Mouse (Mus musculus) forebrain, embryonic 10.5 days (tissue): ENCODE results near the gene 4930451I11Rik. TPM values are rescaled to one million over a fixed set of nuclear protein-coding genes. Genes with fewer than 3 reads are reported as not detected.

ENCODE experiments used
- DNase-seq: peaks from one replicate; pipeline ENCODE4 v3.0.0-alpha.2; 2017; ENCODE audit warnings: low spot score; ENCODE audit errors: extremely low spot score
- H3K27ac ChIP-seq: fragments of 300-500 bp; sonication (generic); 2 replicates; pipeline ENCODE4 v1.5.1; 2016; ENCODE audit warnings: mild to moderate bottlenecking
- H3K27me3 ChIP-seq: fragments of 300-500 bp; sonication (generic); 2 replicates; pipeline ENCODE4 v1.6.1; 2016; ENCODE audit warnings: mild to moderate bottlenecking; ENCODE audit not compliant: poor library complexity, severe bottlenecking
- H3K36me3 ChIP-seq: fragments of 300-500 bp; sonication (generic); replicated peaks from 2 replicates; pipeline ENCODE4 v1.6.1; 2016; ENCODE audit warnings: mild to moderate bottlenecking, moderate library complexity
- H3K4me1 ChIP-seq: fragments of 300-500 bp; sonication (generic); 2 replicates; pipeline ENCODE4 v1.6.1; 2016
- H3K4me3 ChIP-seq: fragments of 300-500 bp; sonication (generic); 2 replicates; pipeline ENCODE4 v1.5.1; 2016; ENCODE audit warnings: mild to moderate bottlenecking, moderate library complexity
- H3K9me3 ChIP-seq: fragments of 300-500 bp; sonication (generic); 2 replicates; pipeline ENCODE4 v1.6.1; 2016; ENCODE audit warnings: mild to moderate bottlenecking, moderate library complexity
- WGBS: fragments of 180-500 bp; shearing (Covaris S2); methylation state at CpG from one replicate; pipeline ENCODE4 v1.1.7; 2016; 5-methylcytosine and 5-hydroxymethylcytosine counted together
- polyA plus RNA-seq: library from polyadenylated mRNA; unstranded; fragments of >200 nt; fragmentation: Nextera tagmentation; extraction: Ambion mirVana; gene quantifications from 2 replicates; pipeline ENCODE4 v1.2.1, GENCODE M21; 2016

4930451I11Rik gene
- not detected in 2 replicates for polyA plus RNA-seq

DNA sequence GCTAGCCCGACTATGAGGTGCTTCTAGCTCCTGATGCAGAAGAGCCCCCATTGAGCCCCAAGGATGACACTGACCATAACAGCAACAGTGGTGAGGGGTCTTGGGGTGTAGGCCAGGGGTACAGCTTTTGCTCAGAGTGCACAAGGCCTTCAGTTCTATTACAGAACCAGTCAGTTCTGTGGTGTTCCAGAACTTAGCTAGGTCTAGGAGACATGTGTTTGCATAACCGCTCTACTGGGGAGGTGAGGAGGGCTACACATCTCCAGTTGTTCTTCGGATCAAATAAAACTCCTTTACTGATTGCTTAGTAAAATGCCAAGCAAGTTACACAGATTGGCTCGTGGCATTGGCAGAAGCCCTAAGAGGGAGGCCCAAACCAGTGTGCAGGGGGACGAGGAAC, at the start of gene 4930451I11Rik:
TSS of gene 4930451I11Rik (minus strand) at position 101 of the 400 bp plus-strand sequence.
- no peak for DNase-seq
- WGBS: 59% methylated on average over 5 of the region's 5 CpGs

DNA sequence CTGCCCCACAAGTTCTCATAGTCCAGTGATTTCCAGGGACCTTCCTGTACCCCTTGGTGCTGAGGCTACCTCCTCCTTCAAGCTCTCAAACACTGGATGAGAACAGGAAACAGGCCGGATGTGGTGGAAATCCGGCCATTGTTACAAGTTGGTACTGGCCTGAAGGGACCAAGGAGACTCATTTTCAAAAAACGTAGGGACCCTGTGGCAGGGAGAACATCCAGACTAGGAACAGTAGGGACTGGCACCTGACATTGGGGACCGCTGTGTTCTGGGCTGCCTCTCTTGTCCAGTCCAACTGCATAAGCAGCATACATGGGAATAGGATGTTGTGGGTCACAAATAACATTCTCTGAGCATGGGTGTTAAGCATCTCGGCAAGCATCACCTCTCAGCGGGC, 49.6 kb upstream of the 4930451I11Rik start:
- H3K4me1 ChIP-seq: peaks cover 49% of the 10 kb centered on the region
- 83% methylated on average over 6 of the region's 6 CpGs for WGBS
- no peaks in the 10 kb centered on the region for H3K9me3 ChIP-seq
- H3K27me3 ChIP-seq: no peaks in the 10 kb centered on the region
- H3K4me3 ChIP-seq: peak overlapping the region; percentile 84
- peaks cover 66% of the 10 kb centered on the region for H3K36me3 ChIP-seq
- DNase-seq: no peak
- H3K27ac ChIP-seq: 0 out of 2 replicates have a peak overlapping the region, but pooled peaks have one; percentile 75

More for the DNA sequence above, at the start of gene 4930451I11Rik:
- peak within 1 kb of the TSS; percentile 68 for H3K27ac ChIP-seq
- H3K27me3 ChIP-seq: peaks cover 29% of the 10 kb centered on the region
- H3K9me3 ChIP-seq: no peaks in the 10 kb centered on the region
- H3K36me3 ChIP-seq: no peaks in the 10 kb centered on the region
- H3K4me1 ChIP-seq: peaks cover 27% of the 10 kb centered on the region
- peak within 1 kb of the TSS; percentile 50 for H3K4me3 ChIP-seq

GRCm38 (mm10) chr7:126877239-126877638, 45.8 kb upstream of the 4930451I11Rik start:
- H3K27ac ChIP-seq: no peak overlapping the region
- H3K4me3 ChIP-seq: no peak overlapping the region
- H3K27me3 ChIP-seq: no peaks in the 10 kb centered on the region
- peaks cover 99% of the 10 kb centered on the region for H3K36me3 ChIP-seq
- 97% methylated on average over 1 of the region's 1 CpGs for WGBS
- H3K4me1 ChIP-seq: peaks cover 19% of the 10 kb centered on the region
- H3K9me3 ChIP-seq: no peaks in the 10 kb centered on the region
- DNase-seq: no peak

DNA sequence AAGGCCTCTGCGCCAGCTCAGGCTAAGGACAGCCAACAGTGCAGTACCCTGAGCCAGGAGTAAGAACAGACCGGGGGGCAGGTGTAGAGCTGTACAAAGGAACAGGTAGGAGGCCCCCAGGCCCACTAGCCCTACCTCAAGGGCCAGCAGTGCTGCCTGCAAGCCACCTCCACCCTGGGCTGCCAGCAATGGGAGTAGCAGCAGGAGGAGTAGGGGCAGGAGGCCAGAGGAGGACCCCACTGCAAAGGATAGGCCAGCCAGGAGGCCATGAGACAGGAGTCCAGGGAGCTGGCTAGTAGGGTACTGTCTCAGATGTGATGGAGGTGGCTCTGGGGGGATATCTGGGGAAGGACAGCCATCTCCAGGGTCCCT, 39.1 kb upstream of the 4930451I11Rik start:
- H3K27ac ChIP-seq: no peak overlapping the region
- no peak overlapping the region for H3K4me3 ChIP-seq
- DNase-seq: no peak
- H3K36me3 ChIP-seq: peaks cover 100% of the 10 kb centered on the region
- no peaks in the 10 kb centered on the region for H3K27me3 ChIP-seq
- 0 out of 2 replicates have a peak, but pooled peaks cover 3% of the 10 kb centered on the region for H3K4me1 ChIP-seq
- 91% methylated on average over 2 of the region's 2 CpGs for WGBS
- no peaks in the 10 kb centered on the region for H3K9me3 ChIP-seq

GRCm38 (mm10) chr7:126869780-126870519, 38.5 kb upstream of the 4930451I11Rik start:
- Histone ChIP-seq H3K4me1 (0 out of 2 replicates have a peak, but pooled peaks cover 3% of the 10 kb centered on the region), H3K36me3 (peaks cover 100% of the 10 kb centered on the region), H3K4me3 (no peak overlapping the region), H3K27ac (no peak overlapping the region), H3K27me3 (no peaks in the 10 kb centered on the region), H3K9me3 (no peaks in the 10 kb centered on the region)
- DNase-seq: no peak
- WGBS: 94% methylated on average over 23 of the region's 23 CpGs

DNA sequence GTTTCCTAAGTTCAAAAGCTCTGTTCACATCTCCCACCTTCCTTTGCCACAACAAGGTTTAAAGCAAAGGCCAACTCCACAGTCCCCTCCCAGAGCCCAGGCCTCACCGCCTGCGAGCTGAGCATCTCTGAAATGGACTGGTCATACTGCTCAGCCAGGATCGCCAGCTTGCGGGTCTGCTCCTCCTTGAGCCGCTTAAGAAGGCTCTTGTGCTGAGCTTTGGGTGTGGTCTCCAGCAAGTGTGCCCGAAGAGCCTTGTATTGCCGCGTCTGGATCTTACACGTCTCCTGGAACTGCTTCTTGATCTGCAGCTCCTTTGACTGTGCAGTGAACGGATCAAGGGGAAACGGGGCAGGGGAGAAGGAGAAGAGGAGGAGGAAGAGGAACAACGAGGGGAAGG, 36.6 kb upstream of the 4930451I11Rik start:
- no peaks in the 10 kb centered on the region for H3K27me3 ChIP-seq
- H3K36me3 ChIP-seq: peaks cover 100% of the 10 kb centered on the region
- DNase-seq: no peak
- WGBS: 91% methylated on average over 12 of the region's 12 CpGs
- no peak overlapping the region for H3K4me3 ChIP-seq
- peaks cover 21% of the 10 kb centered on the region for H3K4me1 ChIP-seq
- H3K27ac ChIP-seq: no peak overlapping the region
- no peaks in the 10 kb centered on the region for H3K9me3 ChIP-seq

DNA sequence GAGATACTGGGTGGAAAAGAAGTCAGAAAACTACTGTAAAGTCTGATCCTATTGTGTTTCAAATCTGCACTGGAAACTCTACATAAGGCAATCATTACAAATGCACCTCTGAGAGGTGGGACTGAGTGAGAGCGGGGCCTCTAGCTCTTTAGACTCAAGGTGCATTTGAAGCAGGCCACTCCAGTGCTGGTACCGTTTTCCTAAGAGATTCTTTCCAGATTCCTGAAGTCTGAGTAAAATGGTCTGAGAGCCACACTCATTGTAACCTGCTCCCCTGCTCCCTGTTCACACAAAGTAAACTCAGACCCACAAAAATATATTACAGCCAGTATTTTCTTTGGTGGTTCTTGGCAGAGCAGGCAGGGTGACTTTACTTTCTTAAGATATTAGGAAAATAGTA, 36.1 kb upstream of the 4930451I11Rik start:
- DNase-seq: no peak
- peaks cover 97% of the 10 kb centered on the region for H3K36me3 ChIP-seq

GRCm38 (mm10) chr7:126863791-126864190, 32.4 kb upstream of the 4930451I11Rik start:
- peak overlapping the region; percentile 72 for H3K4me3 ChIP-seq
- H3K4me1 ChIP-seq: peaks cover 38% of the 10 kb centered on the region
- H3K27me3 ChIP-seq: no peaks in the 10 kb centered on the region
- H3K9me3 ChIP-seq: no peaks in the 10 kb centered on the region
- DNase-seq: no peak
- H3K27ac ChIP-seq: peak overlapping the region; percentile 93
- peaks cover 82% of the 10 kb centered on the region for H3K36me3 ChIP-seq
- 78% methylated on average over 6 of the region's 6 CpGs for WGBS

More for the DNA sequence above, 36.1 kb upstream of the 4930451I11Rik start:
- no peaks in the 10 kb centered on the region for H3K27me3 ChIP-seq
- no peaks in the 10 kb centered on the region for H3K9me3 ChIP-seq
- H3K4me1 ChIP-seq: peaks cover 26% of the 10 kb centered on the region
- WGBS: 91% methylated on average over 2 of the region's 2 CpGs
- H3K27ac ChIP-seq: no peak overlapping the region
- no peak overlapping the region for H3K4me3 ChIP-seq

- Histone ChIP-seq H3K4me1 (peaks cover 43% of the 10 kb centered on the region), H3K36me3 (peaks cover 82% of the 10 kb centered on the region)
Measured at GRCm38 (mm10) chr7:126862147-126862784, 30.8 kb upstream of the 4930451I11Rik start, which contains the start of gene Ino80e. Ino80e (minus strand) TSS chr7:126862377.

GRCm38 (mm10) chr7:126861429-126862130, 30.1 kb upstream of the 4930451I11Rik start, which contains the start of gene Hirip3:
Hirip3 (plus strand) TSS chr7:126861972.
- peak within 1 kb of the TSS; percentile 72 for H3K4me3 ChIP-seq
- peaks cover 46% of the 10 kb centered on the region for H3K4me1 ChIP-seq
- WGBS: 4% methylated on average over 42 of the region's 42 CpGs
- H3K27ac ChIP-seq: peak within 1 kb of the TSS; percentile 93
- H3K9me3 ChIP-seq: no peaks in the 10 kb centered on the region
- peaks cover 82% of the 10 kb centered on the region for H3K36me3 ChIP-seq
- no peaks in the 10 kb centered on the region for H3K27me3 ChIP-seq
- DNase-seq: peak; percentile 95

More at GRCm38 (mm10) chr7:126862147-126862784, 30.8 kb upstream of the 4930451I11Rik start, which contains the start of gene Ino80e:
- Histone ChIP-seq H3K9me3 (no peaks in the 10 kb centered on the region), H3K27ac (peak within 1 kb of the TSS; percentile 93), H3K4me3 (peak within 1 kb of the TSS; percentile 72), H3K27me3 (no peaks in the 10 kb centered on the region)
- under 1% methylated on average over 41 of the region's 41 CpGs for WGBS
- peak; percentile 93 for DNase-seq

DNA sequence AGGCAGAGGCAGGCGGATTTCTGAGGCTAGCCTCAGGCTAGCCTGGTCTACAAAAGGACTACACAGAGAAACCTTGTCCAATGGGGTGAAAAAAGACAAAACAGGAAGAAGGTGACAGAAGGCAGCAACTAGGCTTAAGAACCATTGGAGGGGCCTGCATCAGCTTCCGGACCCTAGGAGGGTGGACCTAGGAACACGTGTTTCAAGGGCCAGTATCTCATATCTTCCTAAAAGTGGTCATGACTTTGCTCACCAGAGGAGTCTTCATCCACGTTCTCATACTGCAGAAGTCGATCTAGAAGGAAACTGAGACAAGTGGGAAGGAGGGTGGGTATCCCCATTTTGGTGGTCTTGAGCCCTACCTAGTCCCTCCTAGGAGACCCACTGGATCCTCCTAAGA, 29.5 kb upstream of the 4930451I11Rik start:
- peaks cover 48% of the 10 kb centered on the region for H3K4me1 ChIP-seq
- peak overlapping the region; percentile 72 for H3K4me3 ChIP-seq
- peak overlapping the region; percentile 93 for H3K27ac ChIP-seq
- DNase-seq: no peak
- WGBS: 78% methylated on average over 5 of the region's 5 CpGs
- no peaks in the 10 kb centered on the region for H3K27me3 ChIP-seq
- H3K36me3 ChIP-seq: peaks cover 82% of the 10 kb centered on the region
- H3K9me3 ChIP-seq: no peaks in the 10 kb centered on the region

GRCm38 (mm10) chr7:126856741-126857420, 25.4 kb upstream of the 4930451I11Rik start:
- no peak overlapping the region for H3K27ac ChIP-seq
- DNase-seq: no peak
- H3K36me3 ChIP-seq: peaks cover 91% of the 10 kb centered on the region
- peaks cover 52% of the 10 kb centered on the region for H3K4me1 ChIP-seq
- no peaks in the 10 kb centered on the region for H3K9me3 ChIP-seq
- H3K4me3 ChIP-seq: no peak overlapping the region
- peaks cover 4% of the 10 kb centered on the region; the same call in 1 of the 2 replicates for H3K27me3 ChIP-seq
- 75% methylated on average over 9 of the region's 9 CpGs for WGBS
